Comparison of ENCODE assay signal across 8 mouse cellular contexts in genomic region chrX:133689576-133690250, GRCm38 (mm10). TPM values are rescaled to one million over a fixed set of nuclear protein-coding genes. Genes with fewer than 3 reads are reported as not detected.
DNase-seq lines count a peak whose midpoint lies in the region; ATAC-seq and TF ChIP-seq lines count a peak whose summit lies in the region.

No protein-coding gene starts in this region.

- DNase-seq in kidney, adult 18-20 months: peak; percentile 5
- DNase-seq in kidney, postnatal 14 days: no peak
- DNase-seq in Muller cell, postnatal 12 days (ENCODE audit: inconsistent ontology term): peak; percentile 58
- DNase-seq in B cell, adult 2 months: no peak
- no peak for DNase-seq in lung, postnatal 25 days (ENCODE audit: low spot score)

- peaks cover 4% of the 10 kb centered on the region; the same call in 1 of the 2 replicates for H3K27me3 ChIP-seq in forebrain, embryonic 12.5 days
- no peaks in the 10 kb centered on the region for H3K27me3 ChIP-seq in hindbrain, embryonic 16.5 days (replicated peaks; ENCODE audit: control insufficient read depth, insufficient read depth, low read length)
- no peaks in the 10 kb centered on the region for H3K27me3 ChIP-seq in myocyte (ENCODE audit: control insufficient read depth, insufficient read depth, insufficient read length)

- 0 out of 2 replicates have a peak, but pooled peaks cover 3% of the 10 kb centered on the region for H3K9me3 ChIP-seq in forebrain, embryonic 12.5 days
- no peaks in the 10 kb centered on the region; the same call in 1 of the 2 replicates for H3K9me3 ChIP-seq in hindbrain, embryonic 16.5 days (ENCODE audit: control insufficient read depth, low read length)

- WGBS in forebrain, embryonic 12.5 days: 18% methylated on average over 35 of the region's 35 CpGs
- 21% methylated on average over 34 of the region's 35 CpGs for WGBS in hindbrain, embryonic 16.5 days

- H3K79me2 ChIP-seq in myocyte (ENCODE audit: control insufficient read depth, insufficient read depth): peaks cover 21% of the 10 kb centered on the region

- peak overlapping the region; percentile 62 for H3K4me3 ChIP-seq in forebrain, embryonic 12.5 days (replicated peaks)
- H3K4me3 ChIP-seq in hindbrain, embryonic 16.5 days (ENCODE audit: low read length): peak overlapping the region; percentile 58
- H3K4me3 ChIP-seq in myocyte: peak overlapping the region; percentile 65

- peak overlapping the region; percentile 58 for H3K9ac ChIP-seq in forebrain, embryonic 12.5 days
- H3K9ac ChIP-seq in hindbrain, embryonic 16.5 days (ENCODE audit: low read depth, low read length): peak overlapping the region; percentile 64

- TF ChIP-seq POLR2A in myocyte (IDR thresholded peaks at IDR 0.05; ENCODE audit: insufficient read length, low read depth): no peak

- no peak overlapping the region for H3ac ChIP-seq in myocyte (ENCODE audit: control insufficient read depth, insufficient read length)

- H3K4me2 ChIP-seq in forebrain, embryonic 12.5 days: peak overlapping the region; percentile 65
- H3K4me2 ChIP-seq in hindbrain, embryonic 16.5 days (ENCODE audit: low read length): peak overlapping the region; percentile 71
- peak overlapping the region; percentile 75 for H3K4me2 ChIP-seq in myocyte (ENCODE audit: low read depth)

- peaks cover 5% of the 10 kb centered on the region; the same call in 1 of the 2 replicates for H3K4me1 ChIP-seq in forebrain, embryonic 12.5 days
- no peaks in the 10 kb centered on the region for H3K4me1 ChIP-seq in hindbrain, embryonic 16.5 days (ENCODE audit: control insufficient read depth, insufficient read depth, low read depth, low read length)

- ATAC-seq in forebrain, embryonic 12.5 days (ENCODE audit: low FRiP score): no peak
- no peak for ATAC-seq in hindbrain, embryonic 16.5 days

- no peaks in the 10 kb centered on the region for H3K36me3 ChIP-seq in forebrain, embryonic 12.5 days (replicated peaks)
- no peaks in the 10 kb centered on the region for H3K36me3 ChIP-seq in hindbrain, embryonic 16.5 days (ENCODE audit: control insufficient read depth, insufficient read depth, low read length)
- no peaks in the 10 kb centered on the region for H3K36me3 ChIP-seq in myocyte (ENCODE audit: control insufficient read depth, insufficient read depth)

- 0 out of 2 replicates have a peak overlapping the region, but pooled peaks have one; percentile 25 for H3K27ac ChIP-seq in forebrain, embryonic 12.5 days
- H3K27ac ChIP-seq in hindbrain, embryonic 16.5 days (ENCODE audit: low read depth, low read length): peak overlapping the region; percentile 77

TF ChIP-seq in myocyte, 11 proteins besides CTCF, POLR2A, EP300 and RAD21:
- TF ChIP-seq MAX (IDR thresholded peaks at IDR 0.05; ENCODE audit: low read depth) (no peak), TCF12 (IDR thresholded peaks at IDR 0.05; ENCODE audit: insufficient read depth, poor library complexity, severe bottlenecking) (no peak), MYOG (IDR thresholded peaks at IDR 0.05; ENCODE audit: control insufficient read depth in 1 of 3, insufficient read depth in 1 of 3, insufficient read length in 2 of 3, low read depth in 2 of 3) (no peak), CEBPB (IDR thresholded peaks at IDR 0.05; ENCODE audit: insufficient read depth, poor library complexity, severe bottlenecking) (no peak), E2F4 (IDR thresholded peaks at IDR 0.05; ENCODE audit: insufficient read depth) (no peak), POLR2AphosphoS2 (IDR thresholded peaks at IDR 0.05; ENCODE audit: insufficient read length, low read depth) (no peak), TCF3 (IDR thresholded peaks at IDR 0.05; ENCODE audit: insufficient read length, low read depth) (no peak), MYOD1 (IDR thresholded peaks at IDR 0.05; ENCODE audit: control insufficient read depth in 1 of 3, insufficient read length in 2 of 3, low read depth in 2 of 3) (no peak), USF1 (IDR thresholded peaks at IDR 0.05; ENCODE audit: low read depth) (no peak), REST (IDR thresholded peaks at IDR 0.05; ENCODE audit: insufficient read depth, insufficient read length) (no peak), SRF (IDR thresholded peaks at IDR 0.05; ENCODE audit: control insufficient read depth, insufficient read length, low read depth) (no peak)

RNA-seq across cellular contexts. Expression of gene Pcdh19, which starts 0.9 kb away (rescaled TPM):
- 21.6 and 22.3 TPM in 2 replicates for polyA plus RNA-seq in forebrain, embryonic 12.5 days (2016; fragmentation: Nextera tagmentation; extraction: Ambion mirVana)
- 14.6 and 18.8 TPM in 2 replicates for polyA plus RNA-seq in hindbrain, embryonic 16.5 days (2015; fragmentation: Nextera tagmentation; extraction: Ambion mirVana)
- polyA plus RNA-seq in myocyte (2012; fragmentation: generic; extraction: Trizol): 9.7 TPM

Comparison
In these comparisons a context has a peak if more than half of its experiments do, and no peak if none do; other contexts are left out.
1. DNase-seq: peak in kidney, adult 18-20 months (single experiment) and Muller cell, postnatal 12 days (single experiment); none in kidney, postnatal 14 days (single experiment), B cell, adult 2 months (0 of 2) and lung, postnatal 25 days (single experiment).
2. Peak in every context shown above with its lines, with median percentiles within 50 percentile points of each other: H3K4me2 ChIP-seq and H3K4me3 ChIP-seq.